In the genomic region with DNA sequence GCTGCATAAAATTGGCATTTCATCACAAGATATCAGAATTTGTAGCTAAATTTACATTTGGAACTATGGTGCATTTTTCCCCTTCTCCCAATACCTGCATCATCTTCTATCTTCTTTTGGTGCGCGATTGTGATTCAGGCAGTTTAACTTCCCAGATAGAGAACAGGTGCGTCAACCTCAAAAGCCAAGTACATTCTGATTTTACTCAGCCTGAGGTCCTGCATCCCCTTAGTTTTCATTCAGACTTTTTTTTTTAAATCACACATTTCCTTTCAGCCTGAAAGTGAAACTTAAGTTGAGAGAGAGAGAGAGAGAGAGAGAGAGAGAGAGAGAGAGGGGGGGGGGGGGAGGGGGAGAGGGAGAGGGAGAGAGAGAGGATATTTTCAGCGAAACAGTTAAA, we compare ENCODE assay signal across 8 mouse cellular contexts. TPM values are rescaled to one million over a fixed set of nuclear protein-coding genes. Genes with fewer than 3 reads are reported as not detected.
DNase-seq lines count a peak whose midpoint lies in the region; ATAC-seq and TF ChIP-seq lines count a peak whose summit lies in the region.

No protein-coding gene starts in this region.

- peak overlapping the region; percentile 56 for H3K4me2 ChIP-seq in kidney, embryonic 15.5 days
- peak overlapping the region; percentile 26 for H3K4me2 ChIP-seq in embryonic facial prominence, embryonic 11.5 days (ENCODE audit: low read depth, low read length)
- H3K4me2 ChIP-seq in hindbrain, postnatal 0 days (ENCODE audit: low read depth, low read length) = peak overlapping the region; percentile 59
- H3K4me2 ChIP-seq in midbrain, embryonic 16.5 days (ENCODE audit: low read length) = peak overlapping the region; percentile 54

- H3K36me3 ChIP-seq in kidney, embryonic 15.5 days = no peaks in the 10 kb centered on the region
- no peaks in the 10 kb centered on the region for H3K36me3 ChIP-seq in embryonic facial prominence, embryonic 11.5 days (replicated peaks; ENCODE audit: control insufficient read depth, insufficient read depth, low read depth, low read length)
- H3K36me3 ChIP-seq in hindbrain, postnatal 0 days (ENCODE audit: insufficient read depth, low read length) = no peaks in the 10 kb centered on the region
- no peaks in the 10 kb centered on the region for H3K36me3 ChIP-seq in midbrain, embryonic 16.5 days (ENCODE audit: control insufficient read depth, insufficient read depth, low read length)

- DNase-seq in kidney, postnatal 14 days = no peak
- DNase-seq in embryonic facial prominence, embryonic 11.5 days (ENCODE audit: low spot score) = no peak
- DNase-seq in hindbrain, postnatal 0 days (ENCODE audit: low spot score) = no peak
- DNase-seq in MN1 (ENCODE audit: low spot score) = no peak
- DNase-seq in cerebellum, adult 9-11 months = no peak
- no peak for DNase-seq in cerebellum, adult 18-20 months

- TF ChIP-seq CTCF in hindbrain, postnatal 0 days (IDR thresholded peaks at IDR 0.05; ENCODE audit: low read depth) = no peak

- 53% methylated on average over 4 of the region's 4 CpGs for WGBS in kidney, embryonic 15.5 days
- 47% methylated on average over 4 of the region's 4 CpGs for WGBS in embryonic facial prominence, embryonic 11.5 days
- 51% methylated on average over 4 of the region's 4 CpGs for WGBS in hindbrain, postnatal 0 days
- 45% methylated on average over 4 of the region's 4 CpGs for WGBS in midbrain, embryonic 16.5 days

- H3K4me3 ChIP-seq in kidney, embryonic 15.5 days (replicated peaks) = peak overlapping the region; percentile 42
- H3K4me3 ChIP-seq in embryonic facial prominence, embryonic 11.5 days (ENCODE audit: low read depth, low read length) = peak overlapping the region; percentile 7
- H3K4me3 ChIP-seq in hindbrain, postnatal 0 days (ENCODE audit: low read length) = peak overlapping the region; percentile 37
- peak overlapping the region; percentile 30 for H3K4me3 ChIP-seq in midbrain, embryonic 16.5 days (ENCODE audit: low read depth, low read length)

- no peak overlapping the region for H3K9ac ChIP-seq in kidney, embryonic 15.5 days
- no peak overlapping the region for H3K9ac ChIP-seq in embryonic facial prominence, embryonic 11.5 days (replicated peaks; ENCODE audit: low read length)
- peak overlapping the region; percentile 0; the same call in 1 of the 2 replicates for H3K9ac ChIP-seq in hindbrain, postnatal 0 days (replicated peaks; ENCODE audit: low read length)
- H3K9ac ChIP-seq in midbrain, embryonic 16.5 days (ENCODE audit: low read depth, low read length) = no peak overlapping the region

- ATAC-seq in kidney, embryonic 15.5 days (replicated peaks; ENCODE audit: low FRiP score) = 0 out of 2 replicates have a peak, but pooled peaks have one; percentile 16
- ATAC-seq in embryonic facial prominence, embryonic 11.5 days (replicated peaks; ENCODE audit: insufficient number of reproducible peaks, low FRiP score, low TSS enrichment, low read depth) = no peak
- ATAC-seq in hindbrain, postnatal 0 days = no peak
- ATAC-seq in midbrain, embryonic 16.5 days = no peak

- H3K27me3 ChIP-seq in kidney, embryonic 15.5 days = no peaks in the 10 kb centered on the region
- no peaks in the 10 kb centered on the region for H3K27me3 ChIP-seq in embryonic facial prominence, embryonic 11.5 days (ENCODE audit: control insufficient read depth, insufficient read depth, low read length)
- H3K27me3 ChIP-seq in hindbrain, postnatal 0 days (ENCODE audit: insufficient read depth, low read length) = no peaks in the 10 kb centered on the region
- H3K27me3 ChIP-seq in midbrain, embryonic 16.5 days (ENCODE audit: control insufficient read depth, insufficient read depth, low read depth, low read length) = no peaks in the 10 kb centered on the region

- H3K4me1 ChIP-seq in kidney, embryonic 15.5 days = peaks cover 10% of the 10 kb centered on the region
- H3K4me1 ChIP-seq in embryonic facial prominence, embryonic 11.5 days (ENCODE audit: control insufficient read depth, insufficient read depth, low read length) = no peaks in the 10 kb centered on the region
- no peaks in the 10 kb centered on the region for H3K4me1 ChIP-seq in hindbrain, postnatal 0 days (ENCODE audit: insufficient read depth, low read length)
- no peaks in the 10 kb centered on the region for H3K4me1 ChIP-seq in midbrain, embryonic 16.5 days (ENCODE audit: control insufficient read depth, insufficient read depth, low read length)

- peak overlapping the region; percentile 84 for H3K27ac ChIP-seq in kidney, embryonic 15.5 days
- no peak overlapping the region for H3K27ac ChIP-seq in embryonic facial prominence, embryonic 11.5 days (replicated peaks; ENCODE audit: low read depth, low read length)
- H3K27ac ChIP-seq in hindbrain, postnatal 0 days = peak overlapping the region; percentile 66; the same call in 1 of the 2 replicates
- H3K27ac ChIP-seq in midbrain, embryonic 16.5 days (ENCODE audit: low read length) = no peak overlapping the region

- no peaks in the 10 kb centered on the region for H3K9me3 ChIP-seq in kidney, embryonic 15.5 days (replicated peaks)
- H3K9me3 ChIP-seq in embryonic facial prominence, embryonic 11.5 days (replicated peaks; ENCODE audit: control insufficient read depth, low read length) = no peaks in the 10 kb centered on the region
- H3K9me3 ChIP-seq in hindbrain, postnatal 0 days (ENCODE audit: low read length) = no peaks in the 10 kb centered on the region
- no peaks in the 10 kb centered on the region for H3K9me3 ChIP-seq in midbrain, embryonic 16.5 days (replicated peaks; ENCODE audit: control insufficient read depth, low read length, poor library complexity, severe bottlenecking)

RNA-seq across cellular contexts. Expression of a gene that starts 1.2 kb away (rescaled TPM):
- 3.2 and 4.1 TPM in 2 replicates for polyA plus RNA-seq in kidney, embryonic 15.5 days (2015; fragmentation: Nextera tagmentation; extraction: Ambion mirVana)
- polyA plus RNA-seq in embryonic facial prominence, embryonic 11.5 days (2014; fragmentation: Nextera tagmentation; extraction: Ambion mirVana) = 1.0 and 2.1 TPM in 2 replicates
- 1.2 and 1.7 TPM in 2 replicates for total RNA-seq in hindbrain, postnatal 0 days (2014; rRNA removed)
- polyA plus RNA-seq in hindbrain, postnatal 0 days (2015; fragmentation: Nextera tagmentation; extraction: Ambion mirVana) = 1.5 and 1.7 TPM in 2 replicates
- polyA plus RNA-seq in midbrain, embryonic 16.5 days (2015; fragmentation: Nextera tagmentation; extraction: Ambion mirVana) = 1.0 and 1.4 TPM in 2 replicates

RNA-seq across cellular contexts. Expression of a gene that starts 27.6 kb away (rescaled TPM):
- 47.0 and 48.4 TPM in 2 replicates for polyA plus RNA-seq in kidney, embryonic 15.5 days (2015; fragmentation: Nextera tagmentation; extraction: Ambion mirVana)
- 12.9 and 15.3 TPM in 2 replicates for polyA plus RNA-seq in embryonic facial prominence, embryonic 11.5 days (2014; fragmentation: Nextera tagmentation; extraction: Ambion mirVana)
- 24.6 and 27.7 TPM in 2 replicates for total RNA-seq in hindbrain, postnatal 0 days (2014; rRNA removed)
- polyA plus RNA-seq in hindbrain, postnatal 0 days (2015; fragmentation: Nextera tagmentation; extraction: Ambion mirVana) = 19.8 and 20.2 TPM in 2 replicates
- polyA plus RNA-seq in midbrain, embryonic 16.5 days (2015; fragmentation: Nextera tagmentation; extraction: Ambion mirVana) = 11.5 and 12.9 TPM in 2 replicates

Comparison
In these comparisons a context has a peak if more than half of its experiments do, and no peak if none do; other contexts are left out.
1. H3K27ac ChIP-seq: peak in kidney, embryonic 15.5 days (single experiment) and hindbrain, postnatal 0 days (single experiment); none in embryonic facial prominence, embryonic 11.5 days (single experiment) and midbrain, embryonic 16.5 days (single experiment).
2. Peak in every context shown above with its lines, with median percentiles within 50 percentile points of each other: H3K4me2 ChIP-seq and H3K4me3 ChIP-seq.